Mouse (Mus musculus): ENCODE data around the gene Mark1.

Gene Mark1

DNA sequence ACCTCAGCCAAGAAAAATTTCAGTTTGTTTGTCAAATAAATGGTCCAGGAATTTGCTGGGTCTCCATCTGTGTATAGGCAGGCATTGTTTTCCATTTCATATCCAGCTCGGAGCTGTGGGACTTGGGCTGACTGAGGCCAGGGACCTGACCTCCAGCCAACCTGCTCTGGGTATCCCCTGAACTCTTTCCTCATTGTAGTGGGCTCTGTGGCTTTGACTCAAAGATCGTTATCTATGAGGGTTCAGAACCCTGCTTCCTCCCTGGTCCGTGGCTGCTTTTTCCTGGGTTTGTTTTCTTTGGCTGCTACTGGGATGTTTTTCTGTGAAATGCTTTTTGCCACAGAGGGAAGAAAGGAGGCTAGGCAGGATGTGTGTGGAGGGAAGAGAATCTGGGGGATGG, 145.4 kb downstream of the Mark1 start:
- in situ Hi-C loops (cut with MboI, MseI): loop anchor here (10.0 to 25.0 kb wide), 2 partner anchors 341 to 1883 kb away; partner anchors contain the start of gene Rrp15

DNA sequence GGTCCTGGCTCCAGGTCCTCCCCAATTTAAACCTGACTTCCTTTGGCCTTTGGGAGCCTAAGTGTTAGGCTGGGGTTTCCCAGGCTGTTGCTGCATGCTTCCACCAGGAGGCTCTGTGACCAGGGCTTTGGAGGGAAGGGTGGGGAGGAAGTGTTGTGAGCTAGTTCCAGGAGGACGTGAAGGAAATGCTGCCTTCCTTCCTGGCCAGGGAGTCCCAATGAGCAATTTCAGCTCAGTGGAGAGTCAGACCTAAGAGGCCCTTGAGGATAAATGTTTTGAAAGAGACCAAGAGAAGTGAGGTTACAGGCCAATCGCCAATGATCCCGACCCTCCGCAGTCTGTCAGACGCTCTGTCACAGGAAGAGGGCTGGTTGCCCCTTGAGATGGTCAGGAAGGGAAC, 146.0 kb downstream of the Mark1 start:
- in situ Hi-C loops (cut with MboI, MseI): loop anchor here (10.0 to 25.0 kb wide), 2 partner anchors 341 to 1884 kb away; partner anchors contain the start of gene Rrp15

DNA sequence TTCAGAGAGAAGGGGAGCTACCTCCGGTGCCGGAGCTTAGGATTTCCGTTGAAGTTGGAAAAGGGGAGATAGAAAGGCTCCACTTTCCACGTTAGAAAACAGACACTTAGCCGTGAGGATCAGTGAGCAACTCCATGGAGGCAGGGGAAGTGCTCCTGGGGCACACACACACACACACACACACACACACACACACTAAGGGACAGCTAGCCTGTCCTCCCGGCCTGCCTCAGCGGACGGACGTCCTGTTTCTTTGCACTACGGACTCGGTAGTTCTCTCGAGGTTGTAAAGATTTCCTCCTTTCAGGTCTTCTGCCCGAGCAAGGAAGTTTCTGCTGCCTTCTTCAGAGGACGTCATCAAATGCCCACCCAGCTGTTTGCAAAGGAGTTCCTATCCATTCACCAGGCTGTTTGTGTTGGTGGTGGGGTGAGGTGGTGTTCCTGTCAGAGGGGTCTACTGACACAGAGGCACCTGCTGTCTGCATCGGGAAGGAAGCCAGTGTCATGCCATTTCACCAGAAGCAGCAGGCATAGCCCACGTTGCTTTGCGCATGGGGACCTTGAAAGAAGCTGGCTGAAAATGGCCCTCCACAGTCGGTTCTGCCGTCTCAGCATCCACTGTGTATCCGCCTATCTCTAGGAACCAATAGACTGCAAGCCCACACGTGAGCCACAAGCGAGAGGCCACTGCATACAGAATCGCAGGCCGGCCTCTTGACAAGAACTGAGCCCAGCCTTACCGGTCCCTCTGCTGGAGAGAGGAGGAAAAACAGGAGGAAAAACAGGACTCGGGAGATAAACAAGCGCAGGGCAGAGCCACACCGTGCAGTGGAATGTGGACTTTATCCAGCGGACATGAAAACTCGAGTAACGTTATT, 147.4 kb downstream of the Mark1 start:
- in situ Hi-C loops (cut with MboI, MseI): loop anchor here (10.0 to 25.0 kb wide), 2 partner anchors 343 to 1885 kb away; partner anchors contain the start of gene Rrp15

DNA sequence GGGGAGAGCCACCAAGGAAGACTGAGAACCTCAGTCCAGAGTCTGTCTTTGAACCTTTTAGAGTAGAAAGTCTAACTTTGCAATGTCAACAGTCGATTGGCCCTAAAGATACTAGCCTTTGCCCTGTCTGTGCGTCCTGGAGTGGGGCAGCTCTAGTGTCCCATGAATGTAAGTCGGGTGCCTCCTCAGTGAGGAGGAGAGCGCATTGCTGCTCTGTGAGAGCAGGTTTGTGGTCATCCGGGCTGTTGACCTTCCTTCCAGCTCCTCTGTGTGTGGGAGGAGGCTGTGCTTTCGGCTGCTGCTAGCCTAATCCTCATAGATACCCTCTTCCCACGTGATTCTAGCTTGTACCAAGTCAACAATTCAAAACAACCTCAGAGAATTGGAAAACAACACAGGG, 148.2 kb downstream of the Mark1 start:
- in situ Hi-C loops (cut with MboI, MseI): loop anchor here (10.0 to 25.0 kb wide), 2 partner anchors 344 to 1886 kb away; partner anchors contain the start of gene Rrp15

DNA sequence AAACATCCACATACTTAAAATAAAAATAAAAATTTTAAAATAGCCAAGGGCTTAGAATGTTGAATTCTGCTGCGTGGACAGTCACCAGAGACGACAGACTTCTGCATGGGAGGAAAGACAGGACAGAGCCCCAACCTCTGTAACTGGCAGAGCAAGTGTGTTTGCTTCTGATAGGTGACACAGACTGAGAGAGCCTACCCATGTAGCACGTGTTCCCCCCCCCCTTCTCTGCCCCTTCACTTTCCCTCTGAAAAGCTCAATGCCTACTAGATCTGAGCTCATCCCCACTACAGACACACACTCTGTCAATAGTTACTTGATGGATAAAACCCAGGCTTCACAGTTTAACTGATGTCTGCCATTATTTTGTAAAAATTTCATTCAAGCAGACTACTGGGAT, 152.4 kb downstream of the Mark1 start:
- in situ Hi-C loops (cut with MboI, MseI): no loop called here
